Mouse (Mus musculus) hindbrain, embryonic 11.5 days (tissue): Measurements from ENCODE around the gene Zfp747. TPM values are rescaled to one million over a fixed set of nuclear protein-coding genes. Genes with fewer than 3 reads are reported as not detected.
A peak's percentile ranks its signal among the peaks of the same experiment; 100 is the strongest.
"Not testable (repeated sequence)": the region's sequence is repeated elsewhere in the genome, so short reads cannot be mapped to it uniquely, and the experiment has no call there.

Experiments used
- ATAC-seq: fragments of 200-750 bp; cut with Nextera tagmentation; 2 replicates; pipeline ENCODE4 v1.8.0; 2017; ENCODE audit warnings: mild to moderate bottlenecking, moderate TSS enrichment, moderate library complexity; ENCODE audit not compliant: low FRiP score
- DNase-seq: peaks from one replicate; pipeline ENCODE4 v3.0.0-alpha.2; 2015; ENCODE audit warnings: low spot score
- H3K27ac ChIP-seq: fragments of 300-500 bp; sonication (generic); 2 replicates; pipeline ENCODE4 v1.5.1; 2014; ENCODE audit warnings: mild to moderate bottlenecking, low read depth, low read length
- H3K27me3 ChIP-seq: fragments of 300-500 bp; sonication (generic); 2 replicates; pipeline ENCODE4 v1.6.1; 2014; ENCODE audit warnings: mild to moderate bottlenecking, low read length, moderate library complexity, mixed read lengths; ENCODE audit not compliant: control insufficient read depth, insufficient read depth
- H3K36me3 ChIP-seq: fragments of 300-500 bp; sonication (generic); 2 replicates; pipeline ENCODE4 v1.6.1; 2014; ENCODE audit warnings: mild to moderate bottlenecking, low read length, moderate library complexity, mixed read lengths; ENCODE audit not compliant: control insufficient read depth, insufficient read depth
- H3K4me1 ChIP-seq: fragments of 300-500 bp; sonication (generic); replicated peaks from 2 replicates; pipeline ENCODE4 v1.6.1; 2014; ENCODE audit warnings: low read length, mixed read lengths; ENCODE audit not compliant: control insufficient read depth, insufficient read depth
- H3K4me2 ChIP-seq: fragments of 300-500 bp; sonication (generic); replicated peaks from 2 replicates; pipeline ENCODE4 v1.6.1; 2014; ENCODE audit warnings: mild to moderate bottlenecking, low read depth, low read length
- H3K4me3 ChIP-seq: fragments of 300-500 bp; sonication (generic); 2 replicates; pipeline ENCODE4 v1.5.1; 2014; ENCODE audit warnings: low read depth, low read length
- H3K9ac ChIP-seq: fragments of 300-500 bp; sonication (generic); 2 replicates; pipeline ENCODE4 v1.6.1; 2014; ENCODE audit warnings: low read depth, low read length
- H3K9me3 ChIP-seq: fragments of 300-500 bp; sonication (generic); 2 replicates; pipeline ENCODE4 v1.6.1; 2016; ENCODE audit warnings: low read length; ENCODE audit not compliant: control insufficient read depth
- WGBS: fragments of 180-500 bp; shearing (Covaris S2); extraction: QIAGEN DNeasy Blood & Tissue Kit; methylation state at CpG from one replicate; pipeline ENCODE4 v1.1.7; 2014; 5-methylcytosine and 5-hydroxymethylcytosine counted together
- polyA plus RNA-seq: library from polyadenylated mRNA; unstranded; fragments of >200 nt; fragmentation: Nextera tagmentation; extraction: Ambion mirVana; gene quantifications from 2 replicates; pipeline ENCODE4 v1.2.1, GENCODE M21; 2014

The Zfp747 gene
- polyA plus RNA-seq, 1 experiment from 2014 or later: 6.7 TPM

GRCm38 (mm10) chr7:127345512-127346325 lies 30.1 kb downstream of the Zfp747 start, which contains the start of gene Zfp768:
Gene Zfp768, minus strand, starts transcription at chr7:127345589.
- WGBS: under 1% methylated on average over 58 of the region's 76 CpGs
- H3K9me3 ChIP-seq: no peaks in the 10 kb centered on the region
- 0 out of 2 replicates have a peak, but pooled peaks cover 2% of the 10 kb centered on the region for H3K36me3 ChIP-seq
- peak within 1 kb of the TSS; percentile 90 for H3K27ac ChIP-seq
- peaks cover 3% of the 10 kb centered on the region; the same call in 1 of the 2 replicates for H3K4me1 ChIP-seq
- H3K27me3 ChIP-seq: no peaks in the 10 kb centered on the region
- ATAC-seq (peak; percentile 94), DNase-seq (peak; percentile 96)
- H3K4me3 ChIP-seq: peak within 1 kb of the TSS; percentile 92
- H3K4me2 ChIP-seq: peak within 1 kb of the TSS; percentile 61
- H3K9ac ChIP-seq: peak within 1 kb of the TSS; percentile 94

- under 1% methylated on average over 35 of the region's 42 CpGs for WGBS
- peak; percentile 62 for ATAC-seq
- Histone ChIP-seq H3K9ac (peak overlapping the region; percentile 94), H3K27me3 (no peaks in the 10 kb centered on the region), H3K9me3 (no peaks in the 10 kb centered on the region), H3K4me2 (peak overlapping the region; percentile 61), H3K27ac (peak overlapping the region; percentile 90), H3K36me3 (0 out of 2 replicates have a peak, but pooled peaks cover 2% of the 10 kb centered on the region), H3K4me1 (peaks cover 3% of the 10 kb centered on the region; the same call in 1 of the 2 replicates), H3K4me3 (peak overlapping the region; percentile 92)
- no peak for DNase-seq
Measured at GRCm38 (mm10) chr7:127345092-127345491, 30.8 kb downstream of the Zfp747 start.

GRCm38 (mm10) chr7:127344371-127344770 lies 31.5 kb downstream of the Zfp747 start:
- DNase-seq: no peak
- H3K9ac ChIP-seq: peak overlapping the region; percentile 94
- peaks cover 3% of the 10 kb centered on the region; the same call in 1 of the 2 replicates for H3K4me1 ChIP-seq
- H3K4me3 ChIP-seq: peak overlapping the region; percentile 92
- WGBS: 90% methylated on average over 8 of the region's 8 CpGs
- H3K27me3 ChIP-seq: no peaks in the 10 kb centered on the region
- H3K36me3 ChIP-seq: 0 out of 2 replicates have a peak, but pooled peaks cover 2% of the 10 kb centered on the region
- ATAC-seq: no peak
- peak overlapping the region; percentile 61 for H3K4me2 ChIP-seq
- H3K9me3 ChIP-seq: no peaks in the 10 kb centered on the region
- H3K27ac ChIP-seq: no peak overlapping the region

GRCm38 (mm10) chr7:127343351-127344019 lies 32.4 kb downstream of the Zfp747 start:
- no peaks in the 10 kb centered on the region for H3K9me3 ChIP-seq
- H3K9ac ChIP-seq: no peak overlapping the region
- H3K27ac ChIP-seq: no peak overlapping the region
- no peak overlapping the region for H3K4me3 ChIP-seq
- 94% methylated on average over 38 of the region's 38 CpGs for WGBS
- H3K36me3 ChIP-seq: 0 out of 2 replicates have a peak, but pooled peaks cover 2% of the 10 kb centered on the region
- peaks cover 3% of the 10 kb centered on the region; the same call in 1 of the 2 replicates for H3K4me1 ChIP-seq
- ATAC-seq (no peak), DNase-seq (no peak)
- no peaks in the 10 kb centered on the region for H3K27me3 ChIP-seq
- H3K4me2 ChIP-seq: no peak overlapping the region

- no peak overlapping the region for H3K4me2 ChIP-seq
- no peak overlapping the region for H3K9ac ChIP-seq
- H3K4me3 ChIP-seq: no peak overlapping the region
- H3K36me3 ChIP-seq: 0 out of 2 replicates have a peak, but pooled peaks cover 2% of the 10 kb centered on the region
- H3K27me3 ChIP-seq: no peaks in the 10 kb centered on the region
- peaks cover 3% of the 10 kb centered on the region; the same call in 1 of the 2 replicates for H3K4me1 ChIP-seq
- H3K9me3 ChIP-seq: no peaks in the 10 kb centered on the region
- 96% methylated on average over 7 of the region's 7 CpGs for WGBS
- no peak for DNase-seq
- H3K27ac ChIP-seq: no peak overlapping the region
- no peak for ATAC-seq
Measured at GRCm38 (mm10) chr7:127342888-127343287, 33.0 kb downstream of the Zfp747 start.

GRCm38 (mm10) chr7:127342332-127342731 lies 33.5 kb downstream of the Zfp747 start:
- WGBS: 64% methylated on average over 4 of the region's 4 CpGs
- Histone ChIP-seq H3K4me1 (peaks cover 3% of the 10 kb centered on the region; the same call in 1 of the 2 replicates), H3K4me3 (no peak overlapping the region), H3K9ac (no peak overlapping the region), H3K9me3 (no peaks in the 10 kb centered on the region), H3K27me3 (no peaks in the 10 kb centered on the region), H3K36me3 (0 out of 2 replicates have a peak, but pooled peaks cover 2% of the 10 kb centered on the region), H3K4me2 (no peak overlapping the region), H3K27ac (no peak overlapping the region)
- DNase-seq (no peak), ATAC-seq (no peak)

GRCm38 (mm10) chr7:127341861-127342260 lies 34.0 kb downstream of the Zfp747 start:
- not testable (repeated sequence) for H3K9me3 ChIP-seq, H3K4me1 ChIP-seq, H3K27ac ChIP-seq, ATAC-seq, H3K4me3 ChIP-seq, H3K36me3 ChIP-seq, DNase-seq, H3K4me2 ChIP-seq, H3K27me3 ChIP-seq, H3K9ac ChIP-seq
- WGBS: 91% methylated on average over 6 of the region's 6 CpGs

- no peak overlapping the region for H3K9ac ChIP-seq
- ATAC-seq: no peak
- no peak overlapping the region for H3K4me2 ChIP-seq
- no peak overlapping the region for H3K4me3 ChIP-seq
- DNase-seq: no peak
- WGBS: 96% methylated on average over 8 of the region's 8 CpGs
- H3K36me3 ChIP-seq: 0 out of 2 replicates have a peak, but pooled peaks cover 2% of the 10 kb centered on the region
- H3K27me3 ChIP-seq: no peaks in the 10 kb centered on the region
- no peaks in the 10 kb centered on the region for H3K9me3 ChIP-seq
- H3K4me1 ChIP-seq: peaks cover 3% of the 10 kb centered on the region; the same call in 1 of the 2 replicates
- H3K27ac ChIP-seq: no peak overlapping the region
Measured at GRCm38 (mm10) chr7:127341356-127341755, 34.5 kb downstream of the Zfp747 start.
